Mouse (Mus musculus) frontal cortex, postnatal 25 days (tissue): Measurements from ENCODE around the gene Olfr171.
"Not testable (repeated sequence)": the region's sequence is repeated elsewhere in the genome, so short reads cannot be mapped to it uniquely, and the experiment has no call there.

Experiments
- DNase-seq, 2 experiments: peaks; one replicate each; pipeline ENCODE4 v3.0.0; 2022; ENCODE audit warnings: low spot score in 2 of 2

Olfr171 gene

DNA sequence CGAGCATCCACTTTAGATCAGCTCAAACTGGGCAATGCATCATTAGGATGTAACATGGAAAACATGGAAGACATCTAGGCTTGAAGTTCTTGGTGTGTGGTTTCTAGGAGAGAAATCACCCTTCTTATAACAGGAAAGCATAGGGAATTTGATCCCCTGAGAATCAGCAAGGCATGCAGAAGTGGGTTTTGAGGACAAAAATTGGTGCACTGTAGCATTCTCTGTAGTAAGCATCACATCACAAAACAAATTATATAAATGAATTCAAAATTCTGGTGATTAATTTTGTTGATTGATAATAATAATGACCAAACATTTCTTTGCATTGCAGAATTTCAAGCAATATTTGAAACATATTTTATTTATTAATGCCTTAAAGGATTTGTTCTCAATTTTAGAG is at the start of gene Olfr171:
Olfr171 (minus strand) TSS at position 101 of the 400 bp plus-strand sequence.
- no peak for DNase-seq

DNA sequence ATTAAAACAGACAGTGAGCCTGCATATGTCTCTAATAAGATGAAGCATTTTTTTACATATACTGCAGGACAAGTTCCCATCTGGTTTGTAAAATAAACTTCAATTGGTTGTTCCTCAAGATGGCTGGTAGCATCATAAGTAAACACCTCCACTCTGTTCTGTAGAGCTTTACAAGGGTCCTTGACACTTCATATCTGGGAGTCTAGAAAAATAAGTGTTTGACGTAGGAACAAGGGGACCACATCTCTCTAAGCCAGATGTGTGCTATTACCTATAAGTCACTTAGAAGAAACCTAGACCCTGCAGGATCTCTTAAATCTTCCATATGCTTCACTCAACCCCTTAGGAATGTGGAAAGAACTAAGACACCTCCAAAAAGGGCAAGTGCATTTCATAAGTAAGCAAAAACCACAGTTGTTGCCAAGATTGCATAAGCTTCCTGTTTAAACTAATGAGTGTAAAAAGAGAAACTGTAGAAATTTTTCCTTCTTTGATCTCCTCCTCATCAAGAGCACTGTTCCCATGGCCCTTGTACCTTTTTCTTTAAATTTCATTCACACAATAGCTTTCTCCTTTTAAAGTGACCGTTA is 41.1 kb upstream of the Olfr171 start:
- no peak for DNase-seq

DNA sequence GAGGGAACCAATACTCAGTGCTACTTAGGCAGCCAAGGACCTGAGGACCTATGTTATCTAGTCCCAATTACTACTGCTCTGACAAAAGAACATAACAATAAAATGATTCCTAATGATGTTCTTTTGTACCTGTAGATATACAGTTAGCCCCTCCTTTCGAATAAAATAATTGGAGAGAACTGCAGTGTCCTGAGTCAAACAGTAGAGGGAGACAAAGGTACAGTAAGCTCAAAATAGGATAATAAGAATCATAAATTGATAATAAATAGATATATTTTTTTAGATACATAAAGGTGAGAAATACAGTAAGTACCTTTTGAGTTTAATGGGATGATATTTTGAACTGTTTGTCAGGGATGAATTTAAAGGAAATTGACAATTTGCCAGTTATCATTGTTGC is 36.6 kb upstream of the Olfr171 start:
- DNase-seq, result no peak

DNA sequence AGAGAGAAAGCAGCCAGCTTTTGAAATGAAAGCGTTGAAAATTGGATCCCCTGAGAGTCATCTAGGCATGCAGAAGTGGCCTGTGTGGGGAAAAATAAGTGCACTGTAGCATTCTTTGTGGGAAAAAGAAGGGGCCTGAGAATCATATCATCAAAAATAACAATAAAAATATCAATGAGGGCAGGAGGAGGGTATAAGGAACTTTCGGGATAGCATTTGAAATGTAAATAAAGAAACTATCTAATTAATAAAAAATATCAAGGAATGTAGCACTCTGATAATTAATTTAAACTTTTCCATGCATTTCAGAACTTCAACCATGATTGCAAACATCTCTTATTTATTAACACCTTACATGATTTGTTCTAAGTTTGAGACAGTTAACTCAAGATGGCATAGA is 17.9 kb downstream of the Olfr171 start, which contains the start of gene Olfr170:
Olfr170 (minus strand) TSS at position 101 of the 400 bp plus-strand sequence.
- not testable (repeated sequence) for DNase-seq

DNA sequence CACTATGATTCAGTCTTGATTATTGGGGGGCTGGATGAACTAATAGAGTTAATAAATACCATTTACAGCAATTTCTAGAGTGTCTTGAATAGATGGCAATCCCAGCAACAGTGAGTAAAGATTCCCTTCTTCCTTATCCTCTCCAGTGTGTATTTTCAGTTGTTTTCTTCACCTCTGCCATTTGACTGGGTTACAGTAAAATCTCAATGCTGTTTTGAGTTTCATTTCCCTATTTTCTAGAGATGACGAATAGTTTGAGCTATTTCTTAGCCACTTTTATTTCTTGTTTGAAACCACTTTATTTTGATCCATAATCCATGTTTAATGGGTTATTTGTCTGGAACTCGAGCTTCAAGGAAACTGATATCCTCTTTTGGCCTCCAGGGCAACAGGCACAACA is 26.6 kb downstream of the Olfr171 start:
- DNase-seq, result no peak
